Mouse (Mus musculus) limb, embryonic 14.5 days (tissue): ENCODE results near the gene Shb. TPM values are rescaled to one million over a fixed set of nuclear protein-coding genes. Genes with fewer than 3 reads are reported as not detected.

Experiments used
- ATAC-seq: fragments of 200-750 bp; cut with Nextera tagmentation; 2 replicates; pipeline ENCODE4 v1.8.0; 2017; ENCODE audit warnings: low read depth, moderate number of reproducible peaks, moderate TSS enrichment; ENCODE audit not compliant: low FRiP score
- DNase-seq: peaks from one replicate; pipeline ENCODE4 v3.0.0-alpha.2; 2015; ENCODE audit warnings: low spot score
- H3K27ac ChIP-seq: fragments of 300-500 bp; sonication (generic); replicated peaks from 2 replicates; pipeline ENCODE4 v1.5.1; 2014; ENCODE audit warnings: low read depth, mild to moderate bottlenecking, low read length, moderate library complexity, mixed read lengths
- H3K27me3 ChIP-seq: fragments of 300-500 bp; sonication (generic); 2 replicates; pipeline ENCODE4 v1.6.1; 2014; ENCODE audit warnings: low read length, mixed read lengths; ENCODE audit not compliant: control insufficient read depth, insufficient read depth
- H3K36me3 ChIP-seq: fragments of 300-500 bp; sonication (generic); 2 replicates; pipeline ENCODE4 v1.6.1; 2014; ENCODE audit warnings: mild to moderate bottlenecking, low read length, moderate library complexity, mixed read lengths; ENCODE audit not compliant: control insufficient read depth, insufficient read depth
- H3K4me1 ChIP-seq: fragments of 300-500 bp; sonication (generic); 2 replicates; pipeline ENCODE4 v1.6.1; 2014; ENCODE audit warnings: antibody characterized with exemption, low read length, mixed read lengths; ENCODE audit not compliant: control insufficient read depth, insufficient read depth
- H3K4me2 ChIP-seq: fragments of 300-500 bp; sonication (generic); replicated peaks from 2 replicates; pipeline ENCODE4 v1.6.1; 2014; ENCODE audit warnings: low read depth, mild to moderate bottlenecking, low read length, moderate library complexity; ENCODE audit not compliant: severe bottlenecking
- H3K4me3 ChIP-seq: fragments of 300-500 bp; sonication (generic); replicated peaks from 2 replicates; pipeline ENCODE4 v1.5.1; 2014; ENCODE audit warnings: low read length
- H3K9ac ChIP-seq: fragments of 300-500 bp; sonication (generic); 2 replicates; pipeline ENCODE4 v1.6.1; 2014; ENCODE audit warnings: mild to moderate bottlenecking, low read depth, low read length, moderate library complexity; ENCODE audit not compliant: severe bottlenecking
- H3K9me3 ChIP-seq: fragments of 300-500 bp; sonication (generic); 2 replicates; pipeline ENCODE4 v1.6.1; 2016; ENCODE audit warnings: low read length; ENCODE audit not compliant: control insufficient read depth
- POLR2A ChIP-seq: fragments of 200-500 bp; IDR thresholded peaks from 2 replicates; pipeline ENCODE4 v1.8.0; 2012; ENCODE audit warnings: inconsistent platforms, mild to moderate bottlenecking, moderate library complexity, borderline replicate concordance; ENCODE audit not compliant: insufficient read depth, insufficient read length; ENCODE audit errors: extremely low read depth
- WGBS: fragments of 180-500 bp; shearing (Covaris S2); extraction: QIAGEN DNeasy Blood & Tissue Kit; methylation state at CpG from one replicate; pipeline ENCODE4 v1.1.7; 2014; 5-methylcytosine and 5-hydroxymethylcytosine counted together
- polyA plus RNA-seq, 2 experiments: library from polyadenylated mRNA; depleted of rRNA in 1 of 2; stranded (reverse) in 1 of 2; unstranded in 1 of 2; fragments of >200 nt; fragmentation: Nextera tagmentation in 1 of 2; extraction: Ambion mirVana in 1 of 2; gene quantifications; 2 replicates each; pipeline versions ENCODE4 v1.2.1 to v1.2.3; 2012 to 2014

Shb gene
- polyA plus RNA-seq, 2 experiments: 10.6 to 19.0 TPM

DNA sequence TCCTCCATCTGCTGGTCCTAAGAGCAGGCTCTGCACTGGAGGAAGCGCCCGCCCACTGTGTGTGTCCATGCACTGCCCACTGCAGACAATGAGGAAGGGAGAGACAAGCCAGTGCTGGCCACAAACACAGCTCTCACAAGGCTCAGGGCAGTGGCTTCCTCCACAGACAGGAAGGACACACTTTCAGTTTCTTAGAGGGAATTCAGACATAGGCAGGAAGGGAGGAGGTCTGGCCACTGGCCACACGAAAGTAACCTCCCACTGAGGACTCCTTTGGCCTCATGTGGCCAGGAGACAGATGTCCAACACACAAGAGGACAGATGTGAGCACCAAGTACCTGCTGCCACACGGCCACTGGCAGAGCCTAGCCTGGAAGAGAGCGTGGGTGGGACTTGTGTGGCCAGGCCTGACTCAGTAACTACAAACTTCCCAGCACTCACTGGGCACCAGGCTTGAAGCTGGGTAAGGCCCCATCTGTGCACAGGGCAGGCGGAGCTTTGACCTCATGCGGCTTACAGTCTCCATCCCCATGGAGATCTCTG lies 79.6 kb downstream of the Shb start:
- 52% methylated on average over 7 of the region's 7 CpGs for WGBS
- ATAC-seq: no peak
- Histone ChIP-seq H3K9ac (no peak overlapping the region), H3K36me3 (peaks cover 16% of the 10 kb centered on the region), H3K4me3 (no peak overlapping the region), H3K27ac (no peak overlapping the region), H3K27me3 (no peaks in the 10 kb centered on the region), H3K4me2 (no peak overlapping the region), H3K4me1 (peaks cover 32% of the 10 kb centered on the region), H3K9me3 (no peaks in the 10 kb centered on the region)
- TF ChIP-seq POLR2A: no peak
- DNase-seq: no peak

DNA sequence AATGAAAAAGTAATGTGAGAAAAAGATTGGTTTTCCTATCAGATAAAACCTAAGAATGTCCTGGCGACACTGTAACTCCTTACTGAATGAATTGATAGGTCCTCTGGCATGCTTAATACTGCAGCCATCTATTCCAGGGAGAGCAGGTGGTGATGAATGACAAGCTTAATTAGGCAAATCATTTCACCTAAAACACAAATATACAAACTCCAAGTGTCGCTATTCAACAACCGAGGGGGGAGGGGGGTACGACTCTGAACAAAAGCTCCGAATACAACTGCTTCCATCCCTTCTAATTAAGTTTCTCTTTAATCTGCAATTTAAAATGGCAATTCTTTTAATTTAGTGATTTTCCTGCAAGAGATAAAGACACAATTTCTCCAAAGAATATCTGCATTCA lies 83.3 kb downstream of the Shb start:
- no peaks in the 10 kb centered on the region for H3K9me3 ChIP-seq

DNA sequence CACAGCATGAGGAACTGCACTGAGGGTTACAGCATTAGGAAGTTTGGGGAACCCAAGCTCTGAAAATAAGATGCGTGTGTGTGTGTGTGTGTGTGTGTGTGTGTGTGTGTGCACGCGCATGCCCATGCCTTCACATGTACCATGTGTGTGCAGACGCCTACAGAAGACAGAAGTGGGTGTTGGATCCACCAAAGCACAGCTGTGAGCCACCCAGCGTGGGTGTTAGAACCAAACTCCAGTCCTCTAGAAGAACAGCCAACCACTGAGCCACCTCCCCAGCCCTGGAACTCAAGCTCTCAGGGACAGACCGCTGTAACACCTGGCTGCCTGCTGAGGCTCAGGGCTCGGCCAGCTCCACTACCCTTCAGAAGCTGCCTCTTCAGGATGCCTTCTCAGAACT lies 83.8 kb downstream of the Shb start:
- WGBS: 85% methylated on average over 7 of the region's 7 CpGs
- no peak overlapping the region for H3K4me2 ChIP-seq
- H3K4me3 ChIP-seq: no peak overlapping the region
- no peaks in the 10 kb centered on the region for H3K9me3 ChIP-seq
- no peak for TF ChIP-seq POLR2A
- H3K27me3 ChIP-seq: no peaks in the 10 kb centered on the region
- H3K27ac ChIP-seq: no peak overlapping the region
- no peak for ATAC-seq
- no peak for DNase-seq
- H3K4me1 ChIP-seq: peaks cover 17% of the 10 kb centered on the region
- H3K36me3 ChIP-seq: peaks cover 25% of the 10 kb centered on the region
- H3K9ac ChIP-seq: no peak overlapping the region

More for the DNA sequence above, 83.3 kb downstream of the Shb start:
- Histone ChIP-seq H3K4me3 (no peak overlapping the region), H3K9ac (no peak overlapping the region), H3K27me3 (no peaks in the 10 kb centered on the region), H3K4me1 (peaks cover 22% of the 10 kb centered on the region), H3K4me2 (no peak overlapping the region), H3K27ac (no peak overlapping the region), H3K36me3 (peaks cover 20% of the 10 kb centered on the region)
- WGBS: 83% methylated on average over 5 of the region's 5 CpGs
- no peak for TF ChIP-seq POLR2A
- DNase-seq: no peak
- no peak for ATAC-seq

GRCm38 (mm10) chr4:45447196-45447595 lies 85.1 kb downstream of the Shb start:
- Histone ChIP-seq H3K9me3 (no peaks in the 10 kb centered on the region), H3K4me3 (no peak overlapping the region), H3K27me3 (no peaks in the 10 kb centered on the region), H3K27ac (no peak overlapping the region), H3K36me3 (peaks cover 25% of the 10 kb centered on the region), H3K4me2 (no peak overlapping the region), H3K4me1 (peaks cover 4% of the 10 kb centered on the region; the same call in 1 of the 2 replicates), H3K9ac (no peak overlapping the region)
- WGBS: 68% methylated on average over 5 of the region's 5 CpGs
- ATAC-seq (no peak), DNase-seq (no peak)
- TF ChIP-seq POLR2A: no peak

- H3K4me3 ChIP-seq: no peak overlapping the region
- no peak for TF ChIP-seq POLR2A
- WGBS: 61% methylated on average over 3 of the region's 3 CpGs
Observed at GRCm38 (mm10) chr4:45445235-45445634, 87.0 kb downstream of the Shb start.

More at GRCm38 (mm10) chr4:45445235-45445634, 87.0 kb downstream of the Shb start:
- H3K27ac ChIP-seq: no peak overlapping the region
- DNase-seq (no peak), ATAC-seq (no peak)
- H3K36me3 ChIP-seq: peaks cover 25% of the 10 kb centered on the region
- peaks cover 1% of the 10 kb centered on the region; the same call in 1 of the 2 replicates for H3K4me1 ChIP-seq
- H3K27me3 ChIP-seq: no peaks in the 10 kb centered on the region
- H3K9ac ChIP-seq: no peak overlapping the region
- H3K4me2 ChIP-seq: no peak overlapping the region
- no peaks in the 10 kb centered on the region for H3K9me3 ChIP-seq
